Mouse (Mus musculus) neural tube, embryonic 15.5 days (tissue): Measurements from ENCODE around the gene Med13. TPM values are rescaled to one million over a fixed set of nuclear protein-coding genes. Genes with fewer than 3 reads are reported as not detected.

Source experiments
- ATAC-seq: fragments of 200-750 bp; cut with Nextera tagmentation; 2 replicates; pipeline ENCODE4 v1.8.0; 2017; ENCODE audit warnings: mild to moderate bottlenecking, moderate TSS enrichment, moderate library complexity; ENCODE audit not compliant: low FRiP score
- H3K27ac ChIP-seq: fragments of 300-500 bp; sonication (generic); replicated peaks from 2 replicates; pipeline ENCODE4 v1.5.1; 2015; ENCODE audit warnings: mild to moderate bottlenecking, inconsistent platforms
- H3K27me3 ChIP-seq: fragments of 300-500 bp; sonication (generic); replicated peaks from 2 replicates; pipeline ENCODE4 v1.6.1; 2015; ENCODE audit warnings: inconsistent platforms
- H3K36me3 ChIP-seq: fragments of 300-500 bp; sonication (generic); 2 replicates; pipeline ENCODE4 v1.6.1; 2015; ENCODE audit warnings: inconsistent platforms
- H3K4me1 ChIP-seq: fragments of 300-500 bp; sonication (generic); 2 replicates; pipeline ENCODE4 v1.6.1; 2015; ENCODE audit warnings: inconsistent platforms
- H3K4me2 ChIP-seq: fragments of 300-500 bp; sonication (generic); 2 replicates; pipeline ENCODE4 v1.6.1; 2015; ENCODE audit warnings: inconsistent platforms, mild to moderate bottlenecking, moderate library complexity
- H3K4me3 ChIP-seq: fragments of 300-500 bp; sonication (generic); replicated peaks from 2 replicates; pipeline ENCODE4 v1.5.1; 2015; ENCODE audit warnings: mild to moderate bottlenecking, inconsistent platforms
- H3K9ac ChIP-seq: fragments of 300-500 bp; sonication (generic); replicated peaks from 2 replicates; pipeline ENCODE4 v1.6.1; 2015; ENCODE audit warnings: mild to moderate bottlenecking, inconsistent platforms
- H3K9me3 ChIP-seq: fragments of 300-500 bp; sonication (generic); replicated peaks from 2 replicates; pipeline ENCODE4 v1.6.1; 2016; ENCODE audit warnings: inconsistent platforms
- WGBS: fragments of 180-500 bp; shearing (Covaris S2); methylation state at CpG from one replicate; pipeline ENCODE4 v1.1.7; 2015; ENCODE audit warnings: mixed read lengths; 5-methylcytosine and 5-hydroxymethylcytosine counted together
- polyA plus RNA-seq: library from polyadenylated mRNA; unstranded; fragments of >200 nt; fragmentation: Nextera tagmentation; extraction: Ambion mirVana; gene quantifications from 2 replicates; pipeline ENCODE4 v1.2.1, GENCODE M21; 2015

Med13 gene
- polyA plus RNA-seq, 1 experiment from 2014 or later = 6.6 TPM

DNA sequence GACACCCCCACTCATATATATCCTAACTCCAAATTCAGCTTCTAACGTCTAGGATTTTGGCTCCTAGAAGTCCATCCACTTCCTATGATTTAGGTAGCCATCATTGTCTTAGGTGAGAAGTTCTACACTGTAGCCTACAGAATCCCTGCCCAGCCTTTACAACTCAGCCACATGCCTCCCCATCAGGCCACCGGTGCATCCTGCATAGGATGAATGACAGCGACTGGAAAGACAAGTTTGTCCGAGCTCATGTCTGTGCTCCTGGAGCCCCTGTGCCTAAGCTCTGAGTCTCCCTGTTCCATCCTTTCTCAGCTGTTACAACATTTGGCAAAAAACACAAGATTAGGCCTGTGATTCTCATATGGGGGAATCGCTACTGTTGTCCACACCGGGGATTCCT lies 17.7 kb upstream of the Med13 start:
- Histone ChIP-seq H3K27me3 (no peaks in the 10 kb centered on the region), H3K36me3 (no peaks in the 10 kb centered on the region), H3K4me3 (no peak overlapping the region), H3K9me3 (no peaks in the 10 kb centered on the region), H3K4me1 (no peaks in the 10 kb centered on the region), H3K9ac (no peak overlapping the region), H3K27ac (no peak overlapping the region), H3K4me2 (no peak overlapping the region)
- no peak for ATAC-seq
- 92% methylated on average over 6 of the region's 6 CpGs for WGBS

DNA sequence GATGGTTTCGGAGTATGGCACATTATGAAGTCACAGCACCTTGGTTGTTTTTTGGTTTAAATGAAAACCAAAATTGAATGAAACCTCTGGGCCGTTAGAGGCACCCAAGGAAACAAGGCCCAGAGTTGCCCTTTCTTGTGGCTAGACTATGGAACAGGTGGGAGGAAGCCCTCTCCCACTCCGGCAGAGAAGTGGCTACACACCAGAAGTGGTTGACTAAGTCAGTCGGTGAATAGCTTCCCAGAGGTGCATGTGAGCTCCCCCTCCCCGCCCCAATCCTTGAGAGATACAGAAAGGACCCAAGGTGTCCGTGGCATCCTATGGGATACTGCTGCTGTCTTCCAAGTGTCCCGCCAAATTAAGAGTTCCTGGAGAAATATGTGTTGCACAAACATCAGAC lies 13.9 kb upstream of the Med13 start:
- Histone ChIP-seq H3K4me3 (no peak overlapping the region), H3K4me2 (no peak overlapping the region), H3K9me3 (no peaks in the 10 kb centered on the region), H3K27ac (no peak overlapping the region), H3K9ac (no peak overlapping the region), H3K4me1 (no peaks in the 10 kb centered on the region), H3K36me3 (no peaks in the 10 kb centered on the region), H3K27me3 (no peaks in the 10 kb centered on the region)
- ATAC-seq = no peak
- 86% methylated on average over 7 of the region's 7 CpGs for WGBS

DNA sequence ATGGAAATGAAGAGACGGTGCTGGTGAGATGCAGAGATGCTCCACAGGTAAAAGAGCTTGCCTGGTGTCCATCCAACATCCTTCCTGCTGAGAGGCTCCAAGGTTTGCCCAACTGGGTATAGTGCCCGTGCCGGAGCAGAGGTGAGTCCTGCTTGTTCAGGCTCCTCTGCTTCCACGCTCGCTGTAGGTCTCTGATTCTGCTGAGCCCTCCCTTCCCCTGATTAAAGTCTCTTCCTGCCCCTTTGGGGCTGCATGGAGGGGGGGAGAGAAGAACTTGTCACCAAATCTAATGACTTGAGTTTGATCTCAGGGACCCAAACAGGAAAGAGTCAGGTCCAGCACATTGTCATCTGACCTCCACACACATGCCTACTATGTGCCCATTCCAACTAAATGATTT lies 12.5 kb upstream of the Med13 start:
- Histone ChIP-seq H3K27ac (no peak overlapping the region), H3K4me1 (no peaks in the 10 kb centered on the region), H3K27me3 (no peaks in the 10 kb centered on the region), H3K4me2 (no peak overlapping the region), H3K9me3 (no peaks in the 10 kb centered on the region), H3K36me3 (no peaks in the 10 kb centered on the region), H3K4me3 (no peak overlapping the region), H3K9ac (no peak overlapping the region)
- ATAC-seq = no peak
- 89% methylated on average over 5 of the region's 5 CpGs for WGBS

DNA sequence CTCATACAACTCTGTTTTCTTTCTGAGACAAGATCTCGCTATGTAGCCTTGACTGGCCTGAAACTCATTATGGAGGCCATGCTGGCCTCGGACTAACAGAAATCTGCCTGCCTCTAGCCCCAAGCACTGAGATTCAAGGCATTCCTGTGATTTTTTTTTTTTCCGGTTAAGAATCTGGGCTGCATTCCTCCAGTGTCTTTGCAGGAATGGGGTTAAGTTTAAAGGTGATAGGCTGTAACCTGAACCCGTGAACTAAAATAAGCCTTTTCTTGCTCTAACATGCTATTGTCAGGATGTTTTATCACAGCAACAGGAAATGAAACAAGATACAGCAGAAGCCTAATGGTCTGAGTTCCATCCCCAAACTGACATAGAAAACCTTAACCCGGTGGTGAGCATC lies 11.6 kb upstream of the Med13 start:
- no peak for ATAC-seq
- Histone ChIP-seq H3K36me3 (no peaks in the 10 kb centered on the region), H3K4me3 (no peak overlapping the region), H3K27me3 (no peaks in the 10 kb centered on the region), H3K27ac (no peak overlapping the region), H3K4me2 (no peak overlapping the region), H3K4me1 (no peaks in the 10 kb centered on the region), H3K9ac (no peak overlapping the region), H3K9me3 (no peaks in the 10 kb centered on the region)
- whole genome bisulfite sequencing = 77% methylated on average over 5 of the region's 5 CpGs

DNA sequence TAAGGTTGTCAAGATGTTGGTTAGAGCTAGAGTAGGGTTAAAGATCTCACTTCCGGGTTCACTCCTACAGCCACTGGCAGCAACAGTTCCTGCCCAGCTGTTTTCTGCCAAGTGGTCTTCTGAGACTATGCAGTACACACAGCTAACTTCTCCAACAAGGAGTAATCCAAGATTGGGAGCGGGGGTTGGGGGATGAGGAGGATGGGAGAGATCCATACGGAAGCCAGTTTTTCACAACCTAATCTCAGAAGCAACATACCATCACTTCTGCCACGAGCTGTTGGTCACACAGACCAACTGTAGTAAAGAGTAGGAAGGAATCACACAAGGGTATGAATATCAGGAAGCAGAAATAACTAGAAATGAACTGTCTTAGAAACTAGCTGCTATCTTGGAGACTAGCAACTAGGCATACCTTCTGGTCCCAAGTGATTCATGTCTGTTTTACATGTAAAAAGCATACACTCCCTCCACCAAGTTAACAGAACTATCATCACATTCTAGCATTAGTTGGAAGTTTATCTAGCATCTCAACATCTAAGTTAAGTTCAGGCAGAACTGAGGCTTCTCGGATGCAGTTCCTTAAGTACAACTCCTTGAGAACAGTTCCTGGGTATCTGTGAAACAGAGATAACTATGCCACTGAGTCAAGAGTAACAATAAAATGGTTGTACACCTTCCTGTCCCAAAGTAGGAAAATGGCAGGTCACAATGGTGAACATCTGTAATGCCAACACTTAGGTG lies 7.5 kb upstream of the Med13 start:
- no peak overlapping the region for H3K4me2 ChIP-seq
- no peaks in the 10 kb centered on the region for H3K9me3 ChIP-seq
- no peak overlapping the region for H3K4me3 ChIP-seq
- H3K27me3 ChIP-seq = no peaks in the 10 kb centered on the region
- no peak overlapping the region for H3K9ac ChIP-seq
- 78% methylated on average over 5 of the region's 5 CpGs for WGBS
- H3K27ac ChIP-seq = no peak overlapping the region
- no peak for ATAC-seq
- H3K4me1 ChIP-seq = no peaks in the 10 kb centered on the region
- H3K36me3 ChIP-seq = no peaks in the 10 kb centered on the region

DNA sequence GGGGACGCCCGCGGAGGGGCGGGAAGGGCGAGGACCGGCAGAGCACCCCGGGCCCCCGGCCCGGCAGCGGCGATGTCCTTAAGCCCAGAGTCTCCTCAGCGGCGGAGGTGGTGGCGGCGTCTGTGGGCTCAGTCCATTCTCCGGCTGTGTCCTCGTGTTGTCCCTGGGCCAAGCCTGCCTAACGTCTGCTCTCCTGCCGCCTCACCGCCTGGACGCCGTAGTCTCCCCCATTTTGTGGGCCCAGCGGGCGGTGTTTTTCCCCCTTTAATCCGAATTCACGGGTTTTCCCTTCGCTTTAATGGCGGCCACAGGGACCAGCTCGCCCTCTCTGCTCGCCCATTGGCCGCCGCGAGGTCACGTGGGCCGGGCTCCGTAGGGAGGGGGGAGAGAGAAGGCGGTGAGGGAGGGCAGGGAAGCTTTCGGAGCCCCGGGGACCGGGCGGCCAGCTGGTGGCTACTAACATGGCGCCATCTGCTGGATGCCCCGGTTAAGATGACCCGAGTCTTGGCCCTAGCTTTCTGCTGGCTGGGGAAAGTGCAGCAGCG lies 654 bp upstream of the Med13 start:
- peaks cover 31% of the 10 kb centered on the region for H3K4me1 ChIP-seq
- H3K9ac ChIP-seq = peak overlapping the region; percentile 96
- peak; percentile 95 for ATAC-seq
- 0% methylated on average over 42 of the region's 45 CpGs for WGBS
- H3K27me3 ChIP-seq = no peaks in the 10 kb centered on the region
- peak overlapping the region; percentile 92 for H3K27ac ChIP-seq
- H3K4me3 ChIP-seq = peak overlapping the region; percentile 61
- H3K9me3 ChIP-seq = no peaks in the 10 kb centered on the region
- no peaks in the 10 kb centered on the region for H3K36me3 ChIP-seq
- H3K4me2 ChIP-seq = peak overlapping the region; percentile 76

DNA sequence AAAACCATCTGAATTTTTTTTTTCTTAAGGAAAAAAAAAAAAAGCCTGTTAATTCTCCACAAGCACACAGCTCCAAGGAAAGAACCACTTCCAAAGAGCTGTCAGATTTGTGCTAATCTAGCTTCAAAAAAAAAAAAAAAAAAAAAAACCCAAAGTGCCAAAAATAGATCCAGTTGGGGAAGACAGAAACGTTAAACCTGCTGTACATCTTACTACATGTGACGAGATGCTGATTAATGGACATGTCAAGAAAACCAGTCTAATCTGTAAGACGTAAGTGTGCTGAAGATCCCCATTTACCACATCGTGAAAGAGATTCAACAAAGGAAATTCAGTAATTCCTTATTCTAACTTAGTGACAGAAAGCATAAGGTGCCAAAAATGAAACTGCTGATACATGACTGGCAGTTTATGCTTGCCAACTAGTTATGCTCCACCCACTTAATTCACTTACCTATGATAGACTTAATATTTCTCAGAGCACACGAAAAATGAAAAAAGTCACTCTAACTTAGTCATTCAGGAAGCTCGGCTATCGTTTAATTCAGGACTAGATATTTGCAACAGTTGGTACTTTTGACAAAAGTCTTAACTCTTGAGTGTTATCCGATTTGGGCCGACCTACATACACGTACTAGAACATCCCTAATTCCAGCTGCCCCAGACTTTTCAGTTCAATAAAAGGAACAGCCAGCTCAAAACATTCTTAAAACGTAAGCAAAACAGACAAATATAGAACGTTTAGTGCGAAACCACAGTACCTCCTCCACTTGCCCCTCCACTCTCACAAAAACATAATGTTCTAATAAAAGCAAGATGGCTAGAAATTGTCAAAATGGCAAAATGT lies 1.2 kb downstream of the Med13 start:
- Histone ChIP-seq H3K4me1 (peaks cover 39% of the 10 kb centered on the region), H3K4me3 (peak overlapping the region; percentile 61), H3K27me3 (no peaks in the 10 kb centered on the region), H3K4me2 (peak overlapping the region; percentile 76), H3K9me3 (no peaks in the 10 kb centered on the region), H3K36me3 (no peaks in the 10 kb centered on the region), H3K9ac (peak overlapping the region; percentile 96), H3K27ac (peak overlapping the region; percentile 92; the same call in 1 of the 2 replicates)
- whole genome bisulfite sequencing = 9% methylated on average over 13 of the region's 13 CpGs
- ATAC-seq = no peak

DNA sequence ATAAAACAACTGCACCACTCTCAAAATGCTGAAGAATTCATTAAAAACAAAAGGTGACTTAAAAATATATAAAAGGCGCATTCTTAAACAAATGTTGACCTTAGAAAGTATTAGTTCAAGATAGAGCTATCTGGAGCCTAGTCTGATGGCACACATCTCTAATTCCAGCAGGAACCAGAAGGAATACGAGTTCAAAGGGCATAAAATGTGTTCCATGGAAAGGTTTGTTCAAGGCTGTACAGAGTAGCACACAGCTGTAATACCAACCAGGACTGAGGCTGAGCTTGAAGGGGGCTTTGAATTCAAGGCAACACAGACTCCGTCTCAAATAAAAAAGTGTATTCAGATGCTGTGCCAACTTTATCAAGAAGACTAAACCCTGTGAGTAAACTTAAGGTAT lies 3.8 kb downstream of the Med13 start:
- no peak for ATAC-seq
- peaks cover 39% of the 10 kb centered on the region for H3K4me1 ChIP-seq
- no peaks in the 10 kb centered on the region for H3K36me3 ChIP-seq

DNA sequence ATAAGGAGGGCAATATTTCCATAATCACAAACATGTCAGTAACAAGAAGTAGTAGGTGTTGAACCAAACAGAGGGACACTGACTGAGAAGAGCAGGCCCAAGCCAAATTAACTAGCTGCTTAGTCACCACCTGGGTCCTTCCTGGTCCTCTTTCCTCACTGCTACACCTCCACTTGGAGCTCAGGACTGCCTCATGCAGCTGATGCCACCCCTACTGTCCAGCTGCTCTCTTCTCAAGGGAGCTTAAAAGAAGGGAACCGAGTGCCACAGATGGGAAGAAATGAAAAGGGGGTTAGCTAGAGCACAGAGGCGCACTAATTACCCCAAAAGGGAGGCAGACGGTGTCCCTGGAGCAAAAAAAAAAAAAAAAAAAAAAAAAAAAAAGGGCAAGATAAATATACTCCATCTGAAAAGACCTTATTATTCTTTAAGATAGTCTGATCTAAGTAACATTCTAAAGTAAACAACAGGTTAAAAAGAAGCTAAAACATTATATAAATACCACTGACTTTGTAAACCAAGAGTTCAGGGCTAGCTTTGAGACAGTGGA lies 5.6 kb downstream of the Med13 start:
- H3K27me3 ChIP-seq = no peaks in the 10 kb centered on the region
- H3K4me3 ChIP-seq = no peak overlapping the region
- H3K36me3 ChIP-seq = no peaks in the 10 kb centered on the region
- 13% methylated on average over 3 of the region's 3 CpGs for WGBS
- no peaks in the 10 kb centered on the region for H3K9me3 ChIP-seq
- no peak overlapping the region for H3K27ac ChIP-seq
- ATAC-seq = no peak
- H3K9ac ChIP-seq = no peak overlapping the region
- H3K4me1 ChIP-seq = peaks cover 39% of the 10 kb centered on the region
- no peak overlapping the region for H3K4me2 ChIP-seq

More for the DNA sequence above, 3.8 kb downstream of the Med13 start:
- 78% methylated on average over 3 of the region's 3 CpGs for WGBS
- no peaks in the 10 kb centered on the region for H3K27me3 ChIP-seq
- H3K9me3 ChIP-seq = no peaks in the 10 kb centered on the region
- H3K4me3 ChIP-seq = no peak overlapping the region
- no peak overlapping the region for H3K4me2 ChIP-seq
- H3K9ac ChIP-seq = no peak overlapping the region
- no peak overlapping the region for H3K27ac ChIP-seq

DNA sequence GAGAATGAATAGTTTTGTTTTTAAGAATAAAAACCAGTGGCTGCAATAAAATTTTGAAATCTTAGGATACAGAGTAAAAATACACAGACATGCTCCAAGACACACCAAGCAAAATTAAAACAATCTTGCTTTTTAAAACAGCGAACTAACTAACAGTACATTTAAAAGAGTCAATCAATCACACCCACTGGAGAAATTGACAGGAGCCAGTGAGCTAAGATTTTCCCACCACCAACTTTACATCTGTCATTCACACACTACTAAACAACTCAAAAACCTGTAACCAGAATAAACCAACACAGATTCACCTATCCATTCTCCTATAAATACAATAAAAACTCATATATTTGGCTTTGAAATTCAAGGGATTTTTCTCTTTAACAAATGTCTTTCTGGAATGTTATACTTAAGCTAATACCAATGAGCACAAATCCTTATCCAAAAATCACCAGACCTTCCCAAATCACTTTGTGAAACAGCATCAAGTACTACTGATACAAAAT lies 6.7 kb downstream of the Med13 start:
- Histone ChIP-seq H3K9ac (no peak overlapping the region), H3K27ac (no peak overlapping the region), H3K36me3 (no peaks in the 10 kb centered on the region), H3K27me3 (no peaks in the 10 kb centered on the region), H3K4me1 (peaks cover 30% of the 10 kb centered on the region), H3K4me2 (no peak overlapping the region), H3K9me3 (no peaks in the 10 kb centered on the region), H3K4me3 (no peak overlapping the region)
- no peak for ATAC-seq
- 59% methylated on average over 1 of the region's 1 CpGs for WGBS

DNA sequence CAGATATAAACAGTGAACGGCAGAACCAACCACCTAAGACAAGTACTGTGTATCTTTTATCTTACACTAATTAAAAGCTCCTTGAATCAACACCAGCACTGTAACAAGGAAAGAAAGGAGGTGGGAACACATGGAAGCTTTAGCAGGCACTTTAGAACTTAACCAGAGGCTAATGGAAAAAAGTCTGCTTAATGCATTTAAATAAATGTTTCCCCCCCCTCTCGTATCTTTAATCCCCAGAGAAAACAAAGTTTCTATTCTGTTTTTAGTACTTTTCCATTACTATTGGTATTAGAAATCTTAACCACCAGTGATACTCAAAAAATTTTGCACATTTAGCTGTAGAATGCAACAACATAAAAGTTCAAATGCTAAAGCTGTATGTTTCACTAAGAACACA lies 8.1 kb downstream of the Med13 start:
- Histone ChIP-seq H3K9me3 (no peaks in the 10 kb centered on the region), H3K9ac (no peak overlapping the region), H3K4me2 (no peak overlapping the region), H3K4me3 (no peak overlapping the region), H3K27ac (no peak overlapping the region), H3K27me3 (no peaks in the 10 kb centered on the region), H3K36me3 (0 out of 2 replicates have a peak, but pooled peaks cover 4% of the 10 kb centered on the region), H3K4me1 (peaks cover 20% of the 10 kb centered on the region)
- no peak for ATAC-seq
- WGBS = 63% methylated on average over 2 of the region's 2 CpGs
